9 mouse cellular contexts compared by ENCODE assay signal in genomic region chr10:83003899-83004298, GRCm38 (mm10). TPM values are rescaled to one million over a fixed set of nuclear protein-coding genes. Genes with fewer than 3 reads are reported as not detected.
A peak's percentile ranks its signal among the peaks of the same experiment; 100 is the strongest.
DNase-seq lines count a peak whose midpoint lies in the region; ATAC-seq and TF ChIP-seq lines count a peak whose summit lies in the region.
"Had no signal": no experiment of that assay in that cellular context is flagged by ENCODE, and none has a peak within 500 bp of the region (broad histone marks: within the 10 kb centered on the region; RNA-seq: fewer than 3 reads in every experiment).

No protein-coding gene starts in this region.

- H3K9ac ChIP-seq in embryonic facial prominence, embryonic 13.5 days, result no peak overlapping the region
- no peak overlapping the region for H3K9ac ChIP-seq in intestine, embryonic 15.5 days

- 0 out of 2 replicates have a peak overlapping the region, but pooled peaks have one; percentile 11 for H3K27ac ChIP-seq in embryonic facial prominence, embryonic 13.5 days
- H3K27ac ChIP-seq in embryonic facial prominence, embryonic 10.5 days (replicated peaks), result no peak overlapping the region
- H3K27ac ChIP-seq in left cerebral cortex, adult 2 months, result peak overlapping the region; percentile 6; the same call in 1 of the 2 replicates
- H3K27ac ChIP-seq in intestine, embryonic 15.5 days, result no peak overlapping the region

- no peak for ATAC-seq in embryonic facial prominence, embryonic 13.5 days (ENCODE audit: insufficient number of reproducible peaks, insufficient read depth, low FRiP score, low TSS enrichment, low read depth)
- 0 out of 2 replicates have a peak, but pooled peaks have one; percentile 7 for ATAC-seq in erythroid progenitor cell, adult 5-6 weeks (replicated peaks; ENCODE audit: low FRiP score, poor library complexity, severe bottlenecking)
- peak; percentile 0; the same call in 1 of the 2 replicates for ATAC-seq in megakaryocyte-erythroid progenitor cell, adult 5-6 weeks (replicated peaks; ENCODE audit: low FRiP score, low TSS enrichment, poor library complexity, severe bottlenecking)
- ATAC-seq in intestine, embryonic 15.5 days, result no peak

- intact Hi-C loops in left cerebral cortex, adult 2 months (cut with DNase I), result loop anchor here (5.0 kb wide), 1 partner anchor 58 kb away; no protein-coding TSS in a partner anchor

- no peak for DNase-seq in embryonic facial prominence, embryonic 10.5 days (ENCODE audit: low spot score)
- no peak for DNase-seq in left cerebral cortex, adult 2 months (ENCODE audit: extremely low spot score in 1 of 2, low spot score in 2 of 2)
- no peak for DNase-seq in left cerebral cortex, adult 8-10 months (ENCODE audit: low spot score in 2 of 2)
- no peak for DNase-seq in right cerebral cortex, adult 2 months (ENCODE audit: low spot score in 2 of 2)
- DNase-seq: cerebellum, adult 11-12 months had no signal

- H3K27me3 ChIP-seq in embryonic facial prominence, embryonic 13.5 days, result no peaks in the 10 kb centered on the region
- no peaks in the 10 kb centered on the region for H3K27me3 ChIP-seq in embryonic facial prominence, embryonic 10.5 days (replicated peaks; ENCODE audit: low read depth, poor library complexity, severe bottlenecking)
- no peaks in the 10 kb centered on the region for H3K27me3 ChIP-seq in intestine, embryonic 15.5 days (replicated peaks)

- no peak overlapping the region for H3K4me2 ChIP-seq in embryonic facial prominence, embryonic 13.5 days
- no peak overlapping the region for H3K4me2 ChIP-seq in intestine, embryonic 15.5 days (replicated peaks)

- peaks cover 11% of the 10 kb centered on the region; the same call in 1 of the 2 replicates for H3K36me3 ChIP-seq in embryonic facial prominence, embryonic 13.5 days
- peaks cover 18% of the 10 kb centered on the region for H3K36me3 ChIP-seq in embryonic facial prominence, embryonic 10.5 days (replicated peaks)
- H3K36me3 ChIP-seq in intestine, embryonic 15.5 days, result no peaks in the 10 kb centered on the region

- no peaks in the 10 kb centered on the region for H3K9me3 ChIP-seq in embryonic facial prominence, embryonic 13.5 days
- H3K9me3 ChIP-seq in embryonic facial prominence, embryonic 10.5 days, result peaks cover 4% of the 10 kb centered on the region; the same call in 1 of the 2 replicates
- H3K9me3 ChIP-seq in intestine, embryonic 15.5 days, result no peaks in the 10 kb centered on the region

- 91% methylated on average over 7 of the region's 7 CpGs for WGBS in embryonic facial prominence, embryonic 13.5 days
- 96% methylated on average over 7 of the region's 7 CpGs for WGBS in embryonic facial prominence, embryonic 10.5 days
- WGBS in intestine, embryonic 15.5 days, result 90% methylated on average over 7 of the region's 7 CpGs

- peaks cover 32% of the 10 kb centered on the region for H3K4me1 ChIP-seq in embryonic facial prominence, embryonic 13.5 days
- H3K4me1 ChIP-seq in embryonic facial prominence, embryonic 10.5 days, result peaks cover 37% of the 10 kb centered on the region
- 0 out of 2 replicates have a peak, but pooled peaks cover 8% of the 10 kb centered on the region for H3K4me1 ChIP-seq in intestine, embryonic 15.5 days (replicated peaks)

- H3K4me3 ChIP-seq in embryonic facial prominence, embryonic 13.5 days, result no peak overlapping the region
- H3K4me3 ChIP-seq in embryonic facial prominence, embryonic 10.5 days, result no peak overlapping the region
- H3K4me3 ChIP-seq in left cerebral cortex, adult 2 months, result no peak overlapping the region
- H3K4me3 ChIP-seq in intestine, embryonic 15.5 days (replicated peaks), result no peak overlapping the region

- TF ChIP-seq CTCF in left cerebral cortex, adult 2 months (IDR thresholded peaks at IDR 0.05), result no peak

RNA-seq across cellular contexts. Expression of gene Chst11, which starts 18.6 kb away (rescaled TPM):
- 2.6 and 3.6 TPM in 2 replicates for polyA plus RNA-seq in embryonic facial prominence, embryonic 13.5 days (2015; fragmentation: Nextera tagmentation; extraction: Ambion mirVana)
- polyA plus RNA-seq in embryonic facial prominence, embryonic 10.5 days (2016; fragmentation: Nextera tagmentation; extraction: Ambion mirVana), result 1.1 and 1.3 TPM in 2 replicates
- 10 to 100 TPM; 31.1 to 35.0 TPM for total RNA-seq in left cerebral cortex, adult 2 months (2021)
- 10 to 100 TPM; 33.0 to 38.0 (median 33.5) TPM for total RNA-seq in left cerebral cortex, adult 8-10 months (2022)
- total RNA-seq in erythroid progenitor cell, adult 5-6 weeks (2015; ENCODE audit: low replicate concordance), result 14.1 and 15.9 TPM in 2 replicates
- 13.6 and 17.2 TPM in 2 replicates for total RNA-seq in erythroid progenitor cell, adult 5-6 weeks (2017; ENCODE audit: low replicate concordance)
- total RNA-seq in megakaryocyte-erythroid progenitor cell, adult 5-6 weeks (2014; fragmentation: Nextera tagmentation), result 14.2 and 15.2 TPM in 2 replicates
- total RNA-seq in megakaryocyte-erythroid progenitor cell, adult 5-6 weeks (2017), result 19.0 and 24.1 TPM in 2 replicates
- 0.99 and 1.4 TPM in 2 replicates for polyA plus RNA-seq in intestine, embryonic 15.5 days (2015; fragmentation: Nextera tagmentation; extraction: Ambion mirVana)

Comparison
In these comparisons a context has a peak if more than half of its experiments do, and no peak if none do; other contexts are left out.
1. H3K27ac ChIP-seq: peak in embryonic facial prominence, embryonic 13.5 days (single experiment) and left cerebral cortex, adult 2 months (single experiment); none in embryonic facial prominence, embryonic 10.5 days (single experiment) and intestine, embryonic 15.5 days (single experiment).
2. ATAC-seq: peak in erythroid progenitor cell, adult 5-6 weeks (single experiment) and megakaryocyte-erythroid progenitor cell, adult 5-6 weeks (single experiment); none in embryonic facial prominence, embryonic 13.5 days (single experiment) and intestine, embryonic 15.5 days (single experiment).